Mouse (Mus musculus) kidney, adult 9 months (tissue): ENCODE data around the gene Fjx1.

Experiments used
- DNase-seq: peaks from one replicate; pipeline ENCODE4 v3.0.0; 2022

The Fjx1 gene

DNA sequence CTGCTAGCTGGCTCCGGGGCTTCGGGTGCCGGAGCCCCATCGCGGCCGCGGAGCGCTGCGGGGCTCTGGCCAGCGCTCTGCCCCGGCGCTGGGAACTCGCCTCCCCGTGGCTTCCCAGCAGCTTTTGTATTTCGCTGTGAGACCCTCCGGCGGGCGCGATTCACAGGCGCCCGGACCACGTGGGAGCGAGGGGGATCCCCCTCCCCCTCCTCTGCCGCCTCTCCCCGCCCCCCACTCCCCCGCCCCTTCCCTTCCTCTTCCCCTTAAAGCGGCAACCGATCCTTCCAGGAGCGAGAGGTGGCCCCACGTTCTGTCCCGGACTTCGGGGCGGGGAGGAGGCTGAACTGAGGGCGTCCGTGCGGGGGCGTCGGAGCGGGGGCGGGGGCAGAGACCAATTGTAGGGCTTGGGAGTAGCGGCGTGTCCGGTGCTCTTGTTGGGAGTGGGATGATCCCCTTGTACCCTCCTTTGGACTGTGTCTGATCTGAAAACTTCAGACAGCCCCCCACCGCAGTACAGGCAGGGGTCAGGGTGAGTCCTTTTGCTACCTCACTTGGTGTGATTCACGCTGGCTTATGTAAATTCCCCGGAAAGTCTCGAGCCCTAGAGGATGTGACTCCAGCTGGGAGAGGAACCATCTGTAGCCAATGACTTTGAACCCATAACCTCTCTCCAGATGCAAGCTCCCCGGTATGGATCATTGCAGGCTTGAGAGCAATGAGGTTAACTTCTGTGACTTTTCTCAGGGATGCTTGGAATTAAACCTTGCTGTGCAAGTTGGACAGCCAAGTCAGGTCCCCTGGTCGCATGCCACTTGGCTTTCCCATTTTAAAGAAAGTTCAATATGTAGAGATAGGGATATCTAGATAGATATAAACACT lies at the start of gene Fjx1:
Gene Fjx1, minus strand, starts transcription at position 829 of the 879 bp plus-strand sequence.
- peak; percentile 35 for DNase-seq

DNA sequence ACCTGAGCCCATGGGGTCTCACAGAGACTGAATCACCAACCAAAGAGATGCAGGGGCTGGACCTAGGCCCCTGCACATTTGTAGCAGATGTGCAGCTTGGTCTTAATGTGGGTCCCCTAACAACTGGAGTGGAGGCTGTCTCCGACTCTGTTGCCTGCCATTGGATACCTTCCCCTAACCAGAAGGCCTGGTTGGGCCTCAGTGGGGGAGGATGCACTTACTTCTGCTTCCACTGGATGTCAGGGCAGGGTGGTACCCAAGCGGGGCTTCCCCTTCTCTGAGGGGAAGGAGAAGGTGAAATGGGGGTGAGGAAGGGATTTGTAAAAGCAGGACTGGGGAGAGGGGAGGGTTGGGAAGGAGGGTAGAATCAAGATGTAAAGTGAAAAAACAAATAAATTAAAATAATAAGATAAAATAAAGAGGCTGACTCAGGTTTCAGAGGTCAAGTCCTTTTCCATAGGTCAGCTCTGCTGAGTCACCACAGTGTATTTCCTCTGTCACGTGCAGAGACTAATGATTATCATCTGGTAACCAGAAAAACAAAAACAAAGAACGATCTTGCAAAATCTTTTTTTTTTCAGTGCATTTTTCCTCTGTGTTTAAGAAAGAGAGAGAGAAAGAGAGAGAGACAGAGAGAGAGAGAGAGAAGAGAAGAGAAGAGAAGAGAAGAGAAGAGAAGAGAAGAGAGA lies 47.8 kb upstream of the Fjx1 start:
- DNase-seq, result no peak

DNA sequence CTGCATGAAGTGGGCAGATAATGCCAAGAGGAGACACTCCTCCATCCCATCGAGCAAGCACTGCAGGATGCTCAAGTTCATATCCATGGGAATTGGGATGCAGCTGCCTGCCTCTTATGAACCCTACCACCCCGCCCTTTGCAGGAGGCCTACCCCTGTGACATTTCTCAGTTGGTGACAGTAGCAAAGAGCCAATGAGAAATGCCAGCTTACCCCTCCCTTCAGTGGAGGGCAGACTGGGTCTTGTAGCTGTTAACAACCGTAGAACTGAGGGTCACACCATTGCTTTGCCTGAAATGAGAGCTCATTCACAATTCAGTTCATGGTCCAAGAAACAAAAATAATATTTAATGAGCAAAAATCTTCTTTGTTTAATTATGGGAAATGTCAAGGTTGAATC lies 28.4 kb upstream of the Fjx1 start:
- DNase-seq, result no peak

DNA sequence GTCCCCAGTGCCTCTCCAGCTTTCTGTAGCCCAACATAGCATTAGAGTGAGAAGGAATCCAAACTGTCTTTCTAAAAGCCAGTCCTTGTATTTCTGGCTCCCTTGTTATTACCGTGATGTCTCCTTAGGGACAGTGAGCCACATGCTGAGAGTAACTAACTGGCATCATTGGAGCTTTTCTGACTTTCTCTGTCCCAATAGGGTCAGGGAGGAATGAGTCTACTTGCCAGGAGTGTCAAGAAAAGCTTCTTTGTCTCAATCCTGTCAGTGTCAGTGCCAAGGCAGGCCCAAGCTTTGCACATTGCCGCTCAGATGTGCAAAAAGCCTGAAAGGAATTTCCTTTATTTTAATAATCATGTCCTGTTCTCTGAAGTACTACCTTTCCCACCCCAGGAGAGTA lies 23.8 kb upstream of the Fjx1 start:
- no peak for DNase-seq

DNA sequence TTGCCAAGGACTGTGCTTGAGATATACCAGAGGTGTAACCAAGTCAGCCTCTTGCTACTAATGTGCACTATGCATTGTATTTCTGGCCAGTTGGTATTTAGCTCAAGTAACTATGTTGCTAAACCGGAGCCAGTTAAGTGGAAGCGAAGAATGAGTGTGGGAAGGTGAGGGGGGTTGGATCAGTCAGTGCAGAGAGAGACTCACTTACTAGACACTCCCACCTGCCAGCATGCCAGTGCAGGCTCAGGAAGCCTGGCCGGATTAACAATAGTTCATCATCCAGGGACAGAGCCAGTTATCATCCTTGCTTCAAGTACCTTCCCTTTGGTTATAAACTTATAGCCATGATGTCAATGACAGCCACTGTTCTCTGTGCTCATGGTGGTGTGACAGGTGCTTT lies 16.3 kb upstream of the Fjx1 start:
- DNase-seq, result no peak

- DNase-seq, result no peak
These were observed 12.0 kb upstream of the Fjx1 start for GRCm38 (mm10) chr2:102464342-102464732.

DNA sequence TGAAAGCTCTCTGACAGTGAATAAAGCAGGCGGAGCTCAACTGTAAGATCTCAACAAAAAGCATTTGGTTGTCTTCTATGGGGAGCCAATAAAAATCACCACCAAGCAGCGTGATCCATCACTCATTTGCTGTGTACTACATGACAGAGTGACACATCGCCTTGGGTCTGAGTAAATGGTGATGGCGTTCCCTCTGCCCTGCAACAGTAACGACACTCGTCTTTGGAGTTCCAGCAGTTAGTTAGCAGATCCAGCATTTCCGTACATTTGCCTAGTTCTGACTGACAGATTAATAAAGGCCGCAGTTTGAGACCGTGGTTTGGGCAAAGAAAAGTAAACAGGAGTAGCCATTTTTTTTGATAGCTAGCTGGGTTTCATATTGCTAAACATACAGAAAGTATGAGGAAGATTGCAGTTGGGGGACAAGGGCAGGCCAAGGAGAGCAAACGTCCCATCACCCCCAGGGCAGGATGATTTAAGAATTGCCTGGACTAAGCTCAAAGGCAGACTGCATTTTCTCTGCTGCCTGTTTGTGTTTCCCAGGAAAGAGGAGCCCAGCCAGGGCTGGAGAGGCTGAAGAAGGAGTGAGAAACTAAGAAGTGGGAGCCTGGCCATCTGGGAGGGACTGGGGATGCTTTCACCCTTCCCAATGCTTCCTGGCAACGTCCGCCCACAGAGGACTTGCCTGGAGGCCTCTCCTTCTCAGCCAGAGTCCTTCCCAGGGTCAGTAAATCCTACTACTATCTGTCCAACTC lies 11.5 kb upstream of the Fjx1 start:
- no peak for DNase-seq

GRCm38 (mm10) chr2:102461491-102461890 lies 9.2 kb upstream of the Fjx1 start:
- no peak for DNase-seq

- DNase-seq, result no peak
These were observed 2.8 kb upstream of the Fjx1 start for GRCm38 (mm10) chr2:102455126-102455525.

- peak; percentile 52 for DNase-seq
These were observed 1.1 kb upstream of the Fjx1 start for GRCm38 (mm10) chr2:102453447-102453846.

DNA sequence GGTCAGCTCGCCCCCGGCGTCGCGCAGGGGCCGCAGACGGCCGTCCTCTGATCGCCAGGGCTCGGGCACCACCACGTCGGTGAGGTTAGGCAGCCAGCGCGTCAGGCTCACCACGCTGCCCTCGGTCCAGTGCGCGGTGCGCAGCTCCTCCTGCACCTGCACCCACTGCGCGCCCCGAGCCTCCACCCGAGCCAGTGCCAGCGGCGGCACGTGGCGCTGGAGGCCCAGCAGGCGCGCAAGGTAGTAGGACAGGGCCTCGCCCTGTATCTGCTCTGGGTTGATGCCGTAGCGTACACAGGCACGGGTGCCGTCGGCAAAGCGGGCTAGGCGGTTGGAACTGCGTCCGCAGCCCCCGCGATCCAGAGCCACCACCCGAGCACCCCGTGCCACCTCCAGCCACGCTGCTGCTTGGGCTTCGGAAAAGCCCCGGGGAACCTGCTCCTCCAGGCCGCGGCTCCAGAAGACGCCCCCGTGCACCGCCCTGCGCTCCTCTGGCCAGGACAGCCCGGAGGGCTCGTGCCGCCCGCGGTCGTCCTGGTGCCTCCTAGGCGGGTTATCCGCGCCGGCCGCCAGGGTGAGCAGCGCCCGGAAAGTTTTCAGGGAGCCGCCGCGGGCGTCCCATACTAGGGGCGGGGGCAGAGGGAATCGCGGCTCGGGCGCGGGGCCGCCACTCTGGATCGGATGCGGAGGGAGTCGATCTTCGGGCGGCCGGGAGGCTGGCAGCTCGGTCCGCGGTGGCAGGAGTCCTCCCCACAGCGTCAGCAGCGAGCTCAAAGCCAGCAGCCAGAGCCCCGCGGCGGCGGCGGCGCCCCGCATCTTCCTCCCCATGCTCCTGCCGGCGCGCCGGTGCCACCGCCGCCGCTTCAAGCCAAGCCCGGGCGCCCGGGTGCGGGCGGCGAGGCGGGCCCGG lies 1.3 kb downstream of the Fjx1 start:
- DNase-seq, result peak; percentile 49

- DNase-seq, result peak; percentile 69
These were observed 2.0 kb downstream of the Fjx1 start for GRCm38 (mm10) chr2:102450248-102450760.

DNA sequence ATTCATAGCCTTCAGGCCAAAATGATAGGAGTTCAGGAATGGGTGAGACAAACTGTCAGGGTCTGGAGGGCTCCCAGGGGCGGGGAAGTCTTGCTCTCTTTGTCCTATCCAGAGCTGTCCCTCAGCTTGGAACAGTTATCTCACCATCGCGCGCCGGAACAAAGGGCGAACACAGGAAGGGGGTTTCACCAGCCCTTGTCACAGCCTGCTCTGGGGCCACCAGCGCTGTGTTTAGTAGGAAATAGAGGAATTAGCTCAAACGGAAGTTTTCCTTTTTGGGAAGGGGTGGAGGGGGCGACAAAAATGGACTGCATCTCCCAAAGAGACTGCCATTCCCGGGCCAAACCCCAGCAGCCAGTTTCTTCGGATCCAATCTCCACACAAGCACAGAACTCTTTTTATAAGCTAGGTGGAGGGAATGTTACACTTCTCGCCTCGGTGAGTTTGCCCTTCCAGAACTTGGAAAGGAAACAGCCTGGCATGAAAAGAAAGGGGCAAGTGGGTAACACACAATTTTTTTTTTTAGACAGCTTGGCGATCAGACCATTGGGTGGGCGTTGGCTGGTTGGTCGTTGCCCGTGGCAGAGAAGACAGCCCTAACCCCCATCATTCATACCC lies 2.6 kb downstream of the Fjx1 start:
- peak; percentile 52 for DNase-seq

DNA sequence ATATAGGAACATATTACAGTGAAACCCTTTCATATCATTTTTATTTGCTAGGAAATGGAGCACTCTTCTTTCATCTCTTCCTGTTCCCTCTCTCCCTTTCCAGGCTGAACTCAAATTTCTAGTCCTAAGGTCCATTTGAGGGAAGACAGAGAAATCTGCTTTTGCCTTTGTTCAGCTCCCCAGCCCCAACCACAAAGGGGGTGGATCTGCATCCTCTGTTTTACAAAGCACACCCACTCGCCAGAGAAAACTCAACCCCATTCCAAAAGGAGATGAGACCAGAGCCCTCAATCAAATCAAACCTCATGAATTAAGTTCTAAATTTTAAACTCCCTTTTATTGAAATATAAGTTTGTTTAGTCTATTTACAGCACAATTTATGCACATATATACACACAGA lies 3.2 kb downstream of the Fjx1 start:
- no peak for DNase-seq

DNA sequence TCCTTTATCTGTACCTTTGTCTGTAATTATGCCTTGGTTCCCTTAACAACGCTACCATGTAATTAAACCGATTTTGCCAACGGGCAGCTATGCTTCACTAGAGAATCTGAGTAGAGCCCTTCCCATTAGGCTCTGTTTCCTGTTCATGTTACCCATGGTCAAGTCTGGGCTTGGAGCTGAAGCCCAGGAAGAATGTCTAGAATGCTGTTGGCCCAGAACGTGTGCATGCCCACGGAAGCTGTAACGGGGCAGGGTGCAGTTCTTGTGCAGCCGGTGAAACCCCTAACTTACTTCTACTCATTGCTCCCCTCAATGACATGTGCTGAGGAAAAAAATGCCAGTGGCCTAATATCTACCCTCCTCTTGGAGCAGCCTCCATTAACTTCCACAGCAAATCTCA lies 4.5 kb downstream of the Fjx1 start:
- no peak for DNase-seq

DNA sequence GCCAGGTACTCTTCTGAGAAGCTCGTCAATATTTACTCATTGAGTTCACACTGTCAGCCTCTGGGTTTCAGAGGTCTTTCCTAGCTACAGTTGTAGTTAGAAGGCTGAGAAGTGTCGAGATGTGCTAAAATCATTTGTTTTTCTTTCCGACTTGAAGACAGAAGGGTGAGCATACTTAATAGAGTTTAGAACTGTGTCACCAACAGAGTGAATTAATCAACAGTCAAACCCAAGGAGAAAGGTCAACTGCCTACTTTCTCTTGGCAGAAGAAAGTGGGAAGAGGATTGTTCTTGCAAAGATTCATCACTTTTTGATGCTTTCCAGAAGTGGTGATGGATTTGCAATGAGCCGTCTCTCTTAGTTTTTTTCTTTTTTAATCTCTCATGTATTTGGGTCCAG lies 5.4 kb downstream of the Fjx1 start:
- DNase-seq, result peak; percentile 54

DNA sequence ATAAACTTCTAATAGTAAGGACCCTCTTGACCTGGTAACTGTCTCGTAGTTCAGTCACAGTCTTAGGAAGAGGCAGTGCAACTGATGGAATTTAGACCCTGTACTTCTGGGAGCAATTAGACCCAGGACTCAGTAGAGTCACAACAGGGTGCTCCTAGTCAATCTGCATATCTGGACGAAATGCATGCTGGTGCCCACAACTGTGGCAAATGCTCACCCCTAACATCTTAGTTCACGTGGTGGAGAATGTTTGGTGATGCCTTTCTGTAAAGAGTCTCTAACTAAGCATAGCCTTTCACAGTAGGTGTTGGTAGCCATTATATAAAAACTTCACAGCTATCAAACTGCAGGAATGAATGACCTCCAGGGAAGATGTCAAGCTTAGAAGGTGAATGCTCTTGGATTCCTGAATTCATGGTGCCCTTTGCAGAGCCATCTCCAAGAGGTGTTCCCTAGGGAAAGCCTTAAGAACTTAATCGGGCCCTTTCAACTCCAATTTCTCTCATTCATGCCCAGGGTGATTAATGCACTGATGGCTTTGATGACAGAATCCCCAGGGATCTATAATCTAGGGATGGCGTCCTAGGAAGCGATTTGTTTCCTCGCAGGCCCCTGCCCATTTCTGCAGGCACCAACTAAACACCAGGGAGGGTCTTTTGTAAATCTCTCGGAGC lies 14.8 kb downstream of the Fjx1 start:
- DNase-seq, result no peak

DNA sequence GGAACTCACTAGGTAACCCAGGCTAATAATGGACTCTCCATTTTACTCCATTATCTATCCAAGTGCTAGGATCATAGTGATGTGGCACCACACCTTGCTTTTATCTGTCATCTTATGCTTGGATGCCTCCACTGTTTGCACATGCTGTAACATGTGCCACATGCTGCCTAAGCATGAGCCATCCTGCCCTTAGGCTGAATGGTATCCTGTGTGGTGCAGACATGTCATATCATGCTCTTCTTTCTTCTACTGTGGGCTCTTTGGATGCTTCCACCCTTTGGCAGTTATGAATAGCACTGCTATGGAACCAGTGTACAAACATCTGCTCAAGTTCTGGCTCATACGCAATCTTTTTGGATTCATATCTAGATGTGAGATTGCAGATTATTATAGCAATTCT lies 18.4 kb downstream of the Fjx1 start:
- no peak for DNase-seq

DNA sequence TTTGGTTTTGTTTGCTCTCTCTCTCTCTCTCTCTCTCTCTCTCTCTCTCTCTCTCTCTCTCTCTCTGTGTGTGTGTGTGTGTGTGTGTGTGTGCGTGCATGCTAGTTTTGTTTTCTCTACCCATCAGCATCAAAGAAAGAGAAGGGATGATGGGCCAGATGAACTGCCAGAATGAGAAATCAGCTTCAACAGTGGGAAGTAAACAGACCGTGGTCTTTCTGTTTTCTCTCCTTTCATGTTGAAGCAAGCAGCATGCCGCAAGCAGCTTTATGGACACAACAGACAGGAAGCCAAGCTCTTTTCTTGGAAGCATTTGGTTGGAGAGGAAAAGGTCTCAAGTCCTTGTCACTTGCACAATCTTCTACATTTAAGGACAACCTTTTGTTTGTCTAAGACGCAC lies 21.2 kb downstream of the Fjx1 start:
- DNase-seq, result no peak

DNA sequence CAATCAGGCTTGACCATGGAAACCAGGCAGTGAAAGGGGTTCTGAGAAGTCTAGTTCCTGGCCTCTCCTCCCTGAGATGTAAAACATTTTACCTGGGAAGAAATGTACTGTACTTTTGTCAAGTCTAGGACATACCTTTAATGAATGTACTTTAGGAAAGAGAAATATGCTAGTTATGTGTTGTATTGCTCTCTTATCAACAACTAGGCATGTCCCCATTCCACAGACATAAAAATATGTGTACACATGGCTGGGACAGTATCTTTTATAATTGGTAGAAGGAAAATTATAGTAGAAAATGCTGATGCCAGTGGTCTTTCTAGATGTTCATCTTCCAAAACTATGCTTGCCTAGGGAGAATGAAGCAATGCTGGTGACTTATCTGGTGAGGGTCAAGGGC lies 24.3 kb downstream of the Fjx1 start:
- no peak for DNase-seq

GRCm38 (mm10) chr2:102426434-102426833 lies 25.9 kb downstream of the Fjx1 start:
- DNase-seq, result no peak
